Mouse (Mus musculus) forebrain, embryonic 12.5 days (tissue): ENCODE results near the gene Dapk1. TPM values are rescaled to one million over a fixed set of nuclear protein-coding genes. Genes with fewer than 3 reads are reported as not detected.

Experiments used
- ATAC-seq: fragments of 200-750 bp; cut with Nextera tagmentation; 2 replicates; pipeline ENCODE4 v1.8.0; 2017; ENCODE audit warnings: moderate TSS enrichment; ENCODE audit not compliant: low FRiP score
- H3K27ac ChIP-seq: fragments of 300-500 bp; sonication (generic); 2 replicates; pipeline ENCODE4 v1.5.1; 2016; ENCODE audit warnings: mild to moderate bottlenecking
- H3K27me3 ChIP-seq: fragments of 300-500 bp; sonication (generic); 2 replicates; pipeline ENCODE4 v1.6.1; 2016; ENCODE audit warnings: mild to moderate bottlenecking
- H3K36me3 ChIP-seq: fragments of 300-500 bp; sonication (generic); replicated peaks from 2 replicates; pipeline ENCODE4 v1.6.1; 2016; ENCODE audit warnings: mild to moderate bottlenecking
- H3K4me1 ChIP-seq: fragments of 300-500 bp; sonication (generic); 2 replicates; pipeline ENCODE4 v1.6.1; 2016
- H3K4me2 ChIP-seq: fragments of 300-500 bp; sonication (generic); 2 replicates; pipeline ENCODE4 v1.6.1; 2016; ENCODE audit warnings: mild to moderate bottlenecking, moderate library complexity
- H3K4me3 ChIP-seq: fragments of 300-500 bp; sonication (generic); replicated peaks from 2 replicates; pipeline ENCODE4 v1.5.1; 2016; ENCODE audit warnings: mild to moderate bottlenecking
- H3K9ac ChIP-seq: fragments of 300-500 bp; sonication (generic); 2 replicates; pipeline ENCODE4 v1.6.1; 2016; ENCODE audit warnings: mild to moderate bottlenecking
- H3K9me3 ChIP-seq: fragments of 300-500 bp; sonication (generic); 2 replicates; pipeline ENCODE4 v1.6.1; 2016
- WGBS: fragments of 180-500 bp; shearing (Covaris S2); methylation state at CpG from one replicate; pipeline ENCODE4 v1.1.7; 2016; 5-methylcytosine and 5-hydroxymethylcytosine counted together
- polyA plus RNA-seq: library from polyadenylated mRNA; unstranded; fragments of >200 nt; fragmentation: Nextera tagmentation; extraction: Ambion mirVana; gene quantifications from 2 replicates; pipeline ENCODE4 v1.2.1, GENCODE M21; 2016

The Dapk1 gene
- polyA plus RNA-seq, 1 experiment from 2014 or later, result 39.8 TPM

DNA sequence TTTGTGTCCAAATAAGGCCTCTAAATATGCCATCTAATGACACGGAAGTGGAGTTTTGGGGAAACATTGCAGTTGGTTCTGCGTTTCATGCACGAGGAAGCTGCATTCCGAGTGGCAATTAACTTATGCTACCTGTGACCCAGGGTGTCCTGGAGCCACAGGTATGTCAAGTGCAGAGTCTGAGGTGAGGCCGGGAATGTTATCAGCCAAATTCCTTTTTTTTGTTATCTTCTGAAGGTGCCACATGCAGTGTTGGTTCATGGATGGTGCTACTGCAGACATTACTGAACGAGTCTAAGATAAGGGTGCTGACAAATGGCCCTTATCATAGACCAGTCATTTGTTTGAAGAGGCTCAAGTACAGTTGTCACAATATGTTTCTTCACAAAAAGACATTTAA is 211.0 kb downstream of the Dapk1 start:
- H3K27me3 ChIP-seq, result no peaks in the 10 kb centered on the region
- no peaks in the 10 kb centered on the region for H3K9me3 ChIP-seq
- ATAC-seq, result no peak
- H3K27ac ChIP-seq, result no peak overlapping the region
- no peak overlapping the region for H3K4me3 ChIP-seq
- H3K4me1 ChIP-seq, result no peaks in the 10 kb centered on the region
- WGBS, result 89% methylated on average over 6 of the region's 6 CpGs
- H3K36me3 ChIP-seq, result no peaks in the 10 kb centered on the region
- H3K9ac ChIP-seq, result no peak overlapping the region
- H3K4me2 ChIP-seq, result no peak overlapping the region

Other genes with a start within 250 kb of the Dapk1 start
- not detected in 2 replicates for gene BC051665, start 184.4 kb downstream of the Dapk1 start, polyA plus RNA-seq
- not detected in 2 replicates for gene Ctsll3, start 200.9 kb downstream of the Dapk1 start, polyA plus RNA-seq